Mouse (Mus musculus): ENCODE results near the gene Rbm25.
"Not testable (repeated sequence)": the region's sequence is repeated elsewhere in the genome, so short reads cannot be mapped to it uniquely, and the experiment has no call there.

Gene Rbm25

GRCm38 (mm10) chr12:83630936-83631335, at the start of gene Rbm25:
TSS of gene Rbm25 (plus strand) at chr12:83631236.
- DNase-seq: not testable (repeated sequence)

- DNase-seq: no peak
Measured at GRCm38 (mm10) chr12:83582106-83582505, 48.9 kb upstream of the Rbm25 start.

- DNase-seq: no peak
Measured at GRCm38 (mm10) chr12:83582747-83583146, 48.3 kb upstream of the Rbm25 start.

- no peak for DNase-seq
Measured at GRCm38 (mm10) chr12:83586628-83587027, 44.4 kb upstream of the Rbm25 start.

- no peak for DNase-seq
Measured at GRCm38 (mm10) chr12:83591754-83592501, 39.1 kb upstream of the Rbm25 start.

- no peak for DNase-seq
Measured at GRCm38 (mm10) chr12:83594454-83595040, 36.5 kb upstream of the Rbm25 start.

GRCm38 (mm10) chr12:83596191-83596954, 34.7 kb upstream of the Rbm25 start:
- DNase-seq: no peak

GRCm38 (mm10) chr12:83597025-83597501, 34.0 kb upstream of the Rbm25 start, which contains the start of gene Zfyve1:
TSS of gene Zfyve1 (minus strand) at chr12:83597222.
- peak; percentile 87 to 89 for DNase-seq

GRCm38 (mm10) chr12:83597881-83598280, 33.2 kb upstream of the Rbm25 start:
- no peak for DNase-seq

- no peak for DNase-seq
Measured at GRCm38 (mm10) chr12:83602285-83602684, 28.8 kb upstream of the Rbm25 start.

- not testable (repeated sequence) for DNase-seq
Measured at GRCm38 (mm10) chr12:83606411-83606810, 24.6 kb upstream of the Rbm25 start.

GRCm38 (mm10) chr12:83617261-83617660, 13.8 kb upstream of the Rbm25 start:
- DNase-seq: no peak

GRCm38 (mm10) chr12:83618981-83619380, 12.1 kb upstream of the Rbm25 start:
- DNase-seq: no peak

GRCm38 (mm10) chr12:83620694-83621093, 10.3 kb upstream of the Rbm25 start:
- DNase-seq: not testable (repeated sequence)

GRCm38 (mm10) chr12:83622031-83622755, 8.8 kb upstream of the Rbm25 start:
- DNase-seq: no peak

- no peak for DNase-seq
Measured at GRCm38 (mm10) chr12:83624321-83624720, 6.7 kb upstream of the Rbm25 start.

- peak; percentile 92 to 95 for DNase-seq
Measured at GRCm38 (mm10) chr12:83631743-83632679, 975 bp downstream of the Rbm25 start.

- peak; percentile 44 to 46 for DNase-seq
Measured at GRCm38 (mm10) chr12:83632680-83633025, 1.6 kb downstream of the Rbm25 start.

GRCm38 (mm10) chr12:83633807-83634206, 2.8 kb downstream of the Rbm25 start:
- no peak for DNase-seq

- DNase-seq: no peak
Measured at GRCm38 (mm10) chr12:83641233-83641632, 10.2 kb downstream of the Rbm25 start.

- DNase-seq: no peak
Measured at GRCm38 (mm10) chr12:83643116-83643515, 12.1 kb downstream of the Rbm25 start.

GRCm38 (mm10) chr12:83650346-83650745, 19.3 kb downstream of the Rbm25 start:
- no peak for DNase-seq
